Mouse (Mus musculus): Measurements from ENCODE around the gene Itpk1.

The Itpk1 gene

GRCm38 (mm10) chr12:102696635-102697354 lies 7.9 kb downstream of the Itpk1 start:
- in situ Hi-C loops (cut with MboI, MseI): loop anchor here in 1 of 2 experiments (25.0 kb wide), 1 partner anchor 709 kb away; the partner anchor contains the start of gene Cpsf2

GRCm38 (mm10) chr12:102695369-102696239 lies 9.1 kb downstream of the Itpk1 start:
- in situ Hi-C loops (cut with MboI, MseI): loop anchor here in 1 of 2 experiments (25.0 kb wide), 1 partner anchor 708 kb away; the partner anchor contains the start of gene Cpsf2

GRCm38 (mm10) chr12:102691761-102692160 lies 13.0 kb downstream of the Itpk1 start:
- in situ Hi-C loops (cut with MboI, MseI): loop anchor here in 1 of 2 experiments (25.0 kb wide), 1 partner anchor 704 kb away; the partner anchor contains the start of gene Cpsf2

- in situ Hi-C loops (cut with MboI, MseI): loop anchor here in 1 of 2 experiments (25.0 kb wide), 1 partner anchor 704 kb away; the partner anchor contains the start of gene Cpsf2
Measured at GRCm38 (mm10) chr12:102691180-102691579, 13.6 kb downstream of the Itpk1 start.

- in situ Hi-C loops (cut with MboI, MseI): loop anchor here in 1 of 2 experiments (25.0 kb wide), 1 partner anchor 703 kb away; the partner anchor contains the start of gene Cpsf2
Measured at GRCm38 (mm10) chr12:102689773-102690563, 14.8 kb downstream of the Itpk1 start.

- in situ Hi-C loops (cut with MboI, MseI): loop anchor here in 1 of 2 experiments (25.0 kb wide), 1 partner anchor 699 kb away; the partner anchor contains the start of gene Cpsf2
Measured at GRCm38 (mm10) chr12:102686321-102686720, 18.4 kb downstream of the Itpk1 start.

- in situ Hi-C loops (cut with MboI, MseI): loop anchor here in 1 of 2 experiments (25.0 kb wide), 1 partner anchor 698 kb away; the partner anchor contains the start of gene Cpsf2
Measured at GRCm38 (mm10) chr12:102685523-102685931, 19.2 kb downstream of the Itpk1 start.

GRCm38 (mm10) chr12:102684720-102685386 lies 19.9 kb downstream of the Itpk1 start:
- in situ Hi-C loops (cut with MboI, MseI): loop anchor here in 1 of 2 experiments (25.0 kb wide), 1 partner anchor 698 kb away; the partner anchor contains the start of gene Cpsf2

- in situ Hi-C loops (cut with MboI, MseI): loop anchor here in 1 of 2 experiments (25.0 kb wide), 1 partner anchor 697 kb away; the partner anchor contains the start of gene Cpsf2
Measured at GRCm38 (mm10) chr12:102683979-102684378, 20.8 kb downstream of the Itpk1 start.

GRCm38 (mm10) chr12:102683438-102683837 lies 21.3 kb downstream of the Itpk1 start:
- in situ Hi-C loops (cut with MboI, MseI): loop anchor here in 1 of 2 experiments (25.0 kb wide), 1 partner anchor 696 kb away; the partner anchor contains the start of gene Cpsf2

GRCm38 (mm10) chr12:102682722-102683299 lies 21.9 kb downstream of the Itpk1 start:
- in situ Hi-C loops (cut with MboI, MseI): loop anchor here in 1 of 2 experiments (25.0 kb wide), 1 partner anchor 696 kb away; the partner anchor contains the start of gene Cpsf2

GRCm38 (mm10) chr12:102682085-102682484 lies 22.6 kb downstream of the Itpk1 start:
- in situ Hi-C loops (cut with MboI, MseI): loop anchor here in 1 of 2 experiments (25.0 kb wide), 1 partner anchor 695 kb away; the partner anchor contains the start of gene Cpsf2

GRCm38 (mm10) chr12:102681590-102681989 lies 23.1 kb downstream of the Itpk1 start:
- in situ Hi-C loops (cut with MboI, MseI): loop anchor here in 1 of 2 experiments (25.0 kb wide), 1 partner anchor 694 kb away; the partner anchor contains the start of gene Cpsf2

GRCm38 (mm10) chr12:102678820-102679219 lies 25.9 kb downstream of the Itpk1 start:
- in situ Hi-C loops (cut with MboI, MseI): loop anchor here (10.0 to 25.0 kb wide), 2 partner anchors 692 to 1674 kb away; partner anchors contain the start of gene Cpsf2 (in 1 of the 2)

- in situ Hi-C loops (cut with MboI, MseI): loop anchor here (10.0 to 25.0 kb wide), 2 partner anchors 690 to 1672 kb away; partner anchors contain the start of gene Cpsf2 (in 1 of the 2)
Measured at GRCm38 (mm10) chr12:102677089-102677488, 27.6 kb downstream of the Itpk1 start.

GRCm38 (mm10) chr12:102674556-102674955 lies 30.2 kb downstream of the Itpk1 start:
- in situ Hi-C loops (cut with MboI, MseI): loop anchor here in 1 of 2 experiments (10.0 kb wide), 1 partner anchor 1670 kb away; no protein-coding TSS in a partner anchor

GRCm38 (mm10) chr12:102674123-102674522 lies 30.6 kb downstream of the Itpk1 start:
- in situ Hi-C loops (cut with MboI, MseI): loop anchor here in 1 of 2 experiments (10.0 kb wide), 1 partner anchor 1669 kb away; no protein-coding TSS in a partner anchor
